Mouse (Mus musculus): ENCODE measurements around the gene Spop.

Spop gene

DNA sequence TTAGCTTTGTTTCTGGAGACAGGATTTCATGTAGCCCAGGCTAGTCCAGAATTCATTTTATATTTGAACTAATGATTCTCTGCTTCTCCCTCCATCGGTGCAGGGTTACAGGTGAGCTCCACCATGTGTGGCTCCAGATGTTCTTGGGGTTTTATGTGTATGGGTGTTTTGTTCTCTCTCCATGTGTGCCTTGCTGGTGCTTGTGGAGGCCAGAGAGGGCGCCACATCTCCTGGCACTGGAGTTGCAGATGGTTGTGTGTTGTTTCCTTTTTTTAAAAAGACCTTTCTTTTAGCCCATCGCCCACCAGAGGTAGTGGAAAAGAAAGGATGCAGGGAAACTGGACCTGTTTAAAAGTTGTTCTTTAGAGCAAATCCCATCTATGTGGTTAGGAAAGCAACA, 114.4 kb downstream of the Spop start:
- DNase-seq = no peak

DNA sequence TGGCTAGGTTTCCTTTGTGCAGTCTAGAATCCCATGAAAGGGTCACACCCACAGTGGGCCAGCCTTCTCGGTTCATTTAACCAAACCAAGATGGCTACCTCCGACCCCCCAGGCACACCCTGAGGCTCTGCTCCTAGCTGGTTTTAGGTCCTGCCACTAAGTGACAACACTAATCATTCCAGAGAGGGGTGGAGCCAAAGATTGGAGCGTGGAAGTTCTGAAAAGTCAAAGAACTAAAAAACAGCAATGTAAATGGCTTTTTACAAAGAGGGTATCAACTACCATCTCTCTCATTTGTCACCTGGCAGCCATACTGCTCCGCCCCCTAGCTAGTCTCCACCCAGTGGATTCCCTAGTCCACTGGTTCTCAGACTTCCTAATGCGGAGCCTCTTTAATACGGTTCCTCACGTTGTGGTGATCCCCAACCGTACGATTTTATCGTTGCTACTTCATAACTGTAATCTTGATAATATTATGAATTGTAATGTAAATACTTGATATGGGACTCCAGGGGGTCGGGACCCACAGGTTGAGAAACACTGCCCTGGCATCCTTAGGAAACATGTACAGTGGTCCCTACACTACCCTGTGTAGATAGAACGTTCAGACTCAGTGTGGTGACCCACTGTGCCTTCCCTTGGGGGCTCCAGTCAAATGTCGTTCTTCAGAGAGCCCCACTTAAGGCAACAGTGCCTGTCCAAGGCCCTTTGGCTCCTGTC, 118.6 kb downstream of the Spop start:
- no peak for DNase-seq

DNA sequence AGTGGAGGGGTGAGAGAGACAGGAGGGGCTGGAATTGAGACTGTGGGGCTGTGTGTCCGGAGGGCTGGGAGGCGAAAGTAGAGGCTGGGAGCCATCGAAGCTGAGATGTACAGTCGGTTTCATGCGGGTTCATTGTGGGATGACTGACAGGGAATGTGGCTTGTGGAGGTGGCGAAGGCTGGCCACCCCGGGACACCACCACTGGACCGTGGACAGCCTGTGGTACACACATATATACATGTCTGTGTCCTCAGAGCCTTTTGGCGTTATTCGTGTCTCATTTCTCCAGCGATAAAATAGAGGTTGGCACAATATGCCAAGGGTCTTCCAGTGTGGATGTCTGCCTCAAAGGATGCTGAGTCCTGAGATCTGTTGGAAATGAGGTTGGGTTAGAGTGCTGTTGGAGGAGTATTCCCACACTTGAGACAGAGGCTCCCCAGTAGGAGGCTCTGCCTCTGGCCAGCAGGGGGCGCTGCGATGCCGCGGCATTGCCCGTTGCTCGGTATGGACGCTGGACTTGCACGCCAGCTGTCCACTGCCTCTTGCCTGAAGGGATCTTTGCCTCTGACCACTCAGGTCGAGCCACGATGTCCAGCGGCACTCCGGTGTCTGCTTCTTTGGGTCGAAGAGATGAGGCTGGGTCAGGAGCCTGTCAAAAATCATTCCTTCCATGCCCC, 119.7 kb downstream of the Spop start:
- peak; percentile 85 for DNase-seq

DNA sequence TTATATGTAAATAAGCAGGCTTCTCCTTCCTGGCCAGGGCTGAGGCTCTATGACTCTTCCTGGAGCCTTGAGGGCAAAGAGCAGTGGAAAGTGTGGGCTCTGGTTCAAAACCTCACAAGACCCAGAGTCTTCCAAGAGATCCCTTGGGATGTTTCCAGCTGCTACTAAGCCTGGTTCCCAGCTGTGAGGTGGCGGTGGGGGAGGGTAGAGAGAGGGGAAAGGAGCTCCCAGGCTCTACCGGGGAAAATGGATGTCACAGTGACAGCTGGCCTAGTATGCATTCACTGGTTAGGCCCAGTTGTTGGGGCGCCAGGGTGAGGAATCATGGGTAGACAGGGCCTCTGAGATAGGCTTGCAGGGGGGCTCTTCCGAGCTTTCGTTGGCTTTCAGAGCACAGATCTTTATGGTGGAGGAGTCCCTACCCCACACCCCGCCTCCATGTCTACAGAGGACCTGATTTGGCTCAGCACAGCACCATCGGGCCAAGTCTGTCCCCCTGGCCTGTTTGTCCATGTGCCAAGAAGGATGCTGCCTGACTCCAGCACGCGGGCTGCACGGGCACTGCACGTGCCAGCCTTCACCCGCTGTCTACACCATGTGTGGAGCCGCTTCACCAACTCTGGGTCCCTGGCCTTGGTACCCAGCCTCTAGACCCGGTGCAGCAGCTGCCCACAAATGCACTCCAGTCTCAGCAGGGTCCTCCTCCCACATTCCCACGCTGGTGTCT, 124.7 kb downstream of the Spop start:
- DNase-seq = no peak

DNA sequence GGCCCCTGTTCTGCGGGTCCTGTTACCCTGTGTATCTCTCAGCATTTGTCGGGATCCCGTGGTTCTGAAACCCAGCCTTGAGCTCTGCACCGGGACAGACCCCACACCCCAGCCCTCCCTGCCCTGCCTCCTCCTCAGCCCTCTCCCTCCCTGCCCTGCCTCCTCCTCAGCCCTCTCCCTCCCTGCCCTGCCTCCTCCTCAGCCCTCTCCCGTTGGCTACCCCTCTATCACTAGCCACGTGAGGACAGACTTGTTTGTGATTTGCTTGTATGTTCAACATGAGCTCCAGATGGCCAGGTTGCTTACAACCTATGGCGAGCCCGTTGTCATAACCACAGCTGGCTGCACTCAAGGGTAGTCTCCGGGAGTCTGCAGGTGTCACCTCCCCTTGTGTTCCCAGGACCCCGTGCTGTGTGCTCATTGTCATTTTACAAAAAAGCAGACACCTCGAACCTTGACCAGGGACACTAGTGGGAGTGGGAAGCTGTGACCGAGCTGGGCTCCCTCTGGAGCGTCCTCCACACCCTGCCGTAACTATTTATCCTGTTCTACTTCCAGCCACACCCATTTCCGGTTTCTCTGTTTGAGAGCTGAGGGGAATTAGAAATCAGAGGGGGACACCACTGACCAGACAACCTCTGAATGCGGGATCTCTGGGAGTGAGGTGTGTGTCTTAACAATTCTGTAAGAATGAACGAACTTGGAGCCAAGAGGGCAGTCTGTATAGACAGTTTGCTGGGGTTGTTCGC, 126.9 kb downstream of the Spop start:
- DNase-seq = no peak
